Mouse (Mus musculus) hindbrain, embryonic 15.5 days (tissue): ENCODE measurements at regions not wholly inside any gene's neighbourhood (a gene's known extent, or its start where the extent isn't known, plus 50 kb on each side); places are given as distances from the start of the nearest gene placed in this dataset.
"Not testable (repeated sequence)": the region's sequence is repeated elsewhere in the genome, so short reads cannot be mapped to it uniquely, and the experiment has no call there.

Experiments used
- ATAC-seq: fragments of 200-750 bp; cut with Nextera tagmentation; 2 replicates; pipeline ENCODE4 v1.8.0; 2017; ENCODE audit warnings: low read depth, moderate number of reproducible peaks, moderate TSS enrichment; ENCODE audit not compliant: low FRiP score
- H3K27ac ChIP-seq: fragments of 300-500 bp; sonication (generic); replicated peaks from 2 replicates; pipeline ENCODE4 v1.5.1; 2015; ENCODE audit warnings: mild to moderate bottlenecking, inconsistent platforms
- H3K27me3 ChIP-seq: fragments of 300-500 bp; sonication (generic); 2 replicates; pipeline ENCODE4 v1.6.1; 2015; ENCODE audit warnings: control low read depth, inconsistent platforms
- H3K36me3 ChIP-seq: fragments of 300-500 bp; sonication (generic); 2 replicates; pipeline ENCODE4 v1.6.1; 2015; ENCODE audit warnings: control low read depth, inconsistent platforms
- H3K4me1 ChIP-seq: fragments of 300-500 bp; sonication (generic); replicated peaks from 2 replicates; pipeline ENCODE4 v1.6.1; 2015; ENCODE audit warnings: control low read depth, inconsistent platforms
- H3K4me2 ChIP-seq: fragments of 300-500 bp; sonication (generic); 2 replicates; pipeline ENCODE4 v1.6.1; 2015; ENCODE audit warnings: moderate library complexity, mild to moderate bottlenecking, inconsistent platforms
- H3K4me3 ChIP-seq: fragments of 300-500 bp; sonication (generic); 2 replicates; pipeline ENCODE4 v1.5.1; 2015; ENCODE audit warnings: mild to moderate bottlenecking, inconsistent platforms
- H3K9ac ChIP-seq: fragments of 300-500 bp; sonication (generic); 2 replicates; pipeline ENCODE4 v1.6.1; 2015; ENCODE audit warnings: inconsistent platforms
- H3K9me3 ChIP-seq: fragments of 300-500 bp; sonication (generic); 2 replicates; pipeline ENCODE4 v1.6.1; 2016; ENCODE audit warnings: control low read depth, inconsistent platforms
- WGBS: fragments of 180-500 bp; shearing (Covaris S2); methylation state at CpG from one replicate; pipeline ENCODE4 v1.1.7; 2015; 5-methylcytosine and 5-hydroxymethylcytosine counted together

DNA sequence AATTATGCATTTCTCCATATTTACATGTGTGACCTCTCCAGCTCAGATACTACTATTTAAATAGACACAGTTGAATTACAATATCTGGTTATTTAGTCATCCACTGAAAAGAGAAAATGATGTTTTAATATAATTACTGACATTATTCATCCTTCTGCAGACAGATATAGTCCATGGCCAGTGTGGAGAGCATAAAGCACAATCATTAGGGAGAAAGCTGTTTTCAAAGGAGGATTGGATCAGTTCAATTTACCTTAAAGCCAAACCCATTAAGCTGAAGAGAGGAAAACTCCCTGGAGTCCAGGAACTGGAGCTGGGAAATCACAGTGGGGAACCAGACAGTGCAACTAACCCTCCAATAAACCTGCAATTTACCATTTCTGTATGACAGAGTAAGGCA is 339.8 kb upstream of the Rgs17 start:
- H3K4me2 ChIP-seq = no peak overlapping the region
- ATAC-seq = no peak
- no peak overlapping the region for H3K4me3 ChIP-seq
- H3K27ac ChIP-seq = no peak overlapping the region
- no peaks in the 10 kb centered on the region for H3K9me3 ChIP-seq
- H3K27me3 ChIP-seq = no peaks in the 10 kb centered on the region
- no peaks in the 10 kb centered on the region for H3K4me1 ChIP-seq
- H3K36me3 ChIP-seq = no peaks in the 10 kb centered on the region
- no peak overlapping the region for H3K9ac ChIP-seq

GRCm38 (mm10) chr10:6265662-6266061 is 343.5 kb upstream of the Rgs17 start:
- ATAC-seq = 0 out of 2 replicates have a peak, but pooled peaks have one; percentile 19

GRCm38 (mm10) chr10:6291388-6291787 is 369.2 kb upstream of the Rgs17 start:
- H3K4me3 ChIP-seq = no peak overlapping the region
- H3K9me3 ChIP-seq = no peaks in the 10 kb centered on the region
- H3K4me1 ChIP-seq = no peaks in the 10 kb centered on the region
- 52% methylated on average over 1 of the region's 1 CpGs for WGBS
- H3K27ac ChIP-seq = no peak overlapping the region
- ATAC-seq = no peak
- H3K4me2 ChIP-seq = no peak overlapping the region
- no peaks in the 10 kb centered on the region for H3K36me3 ChIP-seq
- H3K9ac ChIP-seq = no peak overlapping the region
- H3K27me3 ChIP-seq = no peaks in the 10 kb centered on the region

More at GRCm38 (mm10) chr10:6265662-6266061, 343.5 kb upstream of the Rgs17 start:
- no peak overlapping the region for H3K9ac ChIP-seq
- no peak overlapping the region for H3K4me3 ChIP-seq
- no peaks in the 10 kb centered on the region for H3K36me3 ChIP-seq
- H3K4me1 ChIP-seq = no peaks in the 10 kb centered on the region
- H3K4me2 ChIP-seq = no peak overlapping the region
- H3K27me3 ChIP-seq = no peaks in the 10 kb centered on the region
- H3K9me3 ChIP-seq = no peaks in the 10 kb centered on the region
- no peak overlapping the region for H3K27ac ChIP-seq

GRCm38 (mm10) chr10:6296621-6297020 is 374.4 kb upstream of the Rgs17 start:
- 90% methylated on average over 4 of the region's 4 CpGs for WGBS
- Histone ChIP-seq H3K4me2 (no peak overlapping the region), H3K27me3 (no peaks in the 10 kb centered on the region), H3K4me3 (no peak overlapping the region), H3K36me3 (no peaks in the 10 kb centered on the region), H3K9me3 (no peaks in the 10 kb centered on the region), H3K27ac (no peak overlapping the region), H3K4me1 (no peaks in the 10 kb centered on the region), H3K9ac (no peak overlapping the region)
- no peak for ATAC-seq

GRCm38 (mm10) chr10:6297796-6298195 is 375.6 kb upstream of the Rgs17 start:
- H3K9ac ChIP-seq = no peak overlapping the region
- H3K4me1 ChIP-seq = no peaks in the 10 kb centered on the region
- H3K27me3 ChIP-seq = no peaks in the 10 kb centered on the region
- 33% methylated on average over 1 of the region's 1 CpGs for WGBS
- no peak overlapping the region for H3K4me3 ChIP-seq
- no peak overlapping the region for H3K27ac ChIP-seq
- ATAC-seq = no peak
- H3K36me3 ChIP-seq = no peaks in the 10 kb centered on the region
- no peaks in the 10 kb centered on the region for H3K9me3 ChIP-seq
- no peak overlapping the region for H3K4me2 ChIP-seq

- Histone ChIP-seq H3K4me1 (no peaks in the 10 kb centered on the region), H3K4me3 (no peak overlapping the region), H3K27ac (no peak overlapping the region), H3K27me3 (no peaks in the 10 kb centered on the region), H3K9me3 (no peaks in the 10 kb centered on the region), H3K36me3 (no peaks in the 10 kb centered on the region), H3K4me2 (no peak overlapping the region), H3K9ac (no peak overlapping the region)
- ATAC-seq = no peak
- WGBS = 72% methylated on average over 2 of the region's 2 CpGs
These were observed 376.5 kb upstream of the Rgs17 start for GRCm38 (mm10) chr10:6298682-6299081.

GRCm38 (mm10) chr10:6301514-6301913 is 379.3 kb upstream of the Rgs17 start:
- Histone ChIP-seq H3K4me3 (no peak overlapping the region), H3K27ac (no peak overlapping the region), H3K4me1 (no peaks in the 10 kb centered on the region), H3K4me2 (no peak overlapping the region), H3K9me3 (no peaks in the 10 kb centered on the region), H3K36me3 (no peaks in the 10 kb centered on the region), H3K9ac (no peak overlapping the region), H3K27me3 (no peaks in the 10 kb centered on the region)
- ATAC-seq = no peak

- no peaks in the 10 kb centered on the region for H3K4me1 ChIP-seq
- WGBS = 92% methylated on average over 2 of the region's 2 CpGs
- H3K27me3 ChIP-seq = no peaks in the 10 kb centered on the region
- H3K36me3 ChIP-seq = no peaks in the 10 kb centered on the region
- H3K9me3 ChIP-seq = no peaks in the 10 kb centered on the region
- no peak overlapping the region for H3K4me3 ChIP-seq
- H3K9ac ChIP-seq = no peak overlapping the region
- no peak for ATAC-seq
- H3K4me2 ChIP-seq = no peak overlapping the region
- H3K27ac ChIP-seq = no peak overlapping the region
These were observed 387.2 kb upstream of the Rgs17 start for GRCm38 (mm10) chr10:6309351-6309750.

DNA sequence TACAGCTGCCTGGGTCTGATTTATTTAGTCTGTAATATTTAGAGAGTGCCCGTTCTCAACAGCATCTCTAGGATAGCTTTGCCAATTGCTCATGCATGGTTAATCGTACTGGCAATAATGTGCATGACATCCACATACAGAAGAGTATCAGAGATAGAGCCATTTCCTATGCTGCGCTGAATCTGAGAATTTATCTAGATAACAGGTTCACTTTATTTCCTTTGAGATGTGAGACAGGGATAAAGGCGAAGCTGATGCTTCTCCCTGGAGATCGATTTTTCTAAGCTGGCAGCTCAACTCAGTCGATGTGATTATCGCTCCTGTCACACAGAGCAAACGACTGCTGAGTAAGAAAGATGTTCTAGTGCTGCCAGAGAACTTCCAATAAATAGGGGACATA is 416.7 kb upstream of the Oprm1 start:
- 56% methylated on average over 8 of the region's 8 CpGs for WGBS
- H3K27ac ChIP-seq = no peak overlapping the region
- H3K4me1 ChIP-seq = no peaks in the 10 kb centered on the region
- ATAC-seq = peak; percentile 73
- H3K9ac ChIP-seq = no peak overlapping the region
- H3K4me2 ChIP-seq = no peak overlapping the region
- H3K36me3 ChIP-seq = no peaks in the 10 kb centered on the region
- H3K9me3 ChIP-seq = no peaks in the 10 kb centered on the region
- no peaks in the 10 kb centered on the region for H3K27me3 ChIP-seq
- H3K4me3 ChIP-seq = no peak overlapping the region

- H3K27ac ChIP-seq, H3K9me3 ChIP-seq, H3K36me3 ChIP-seq, H3K4me1 ChIP-seq, ATAC-seq, H3K9ac ChIP-seq, H3K4me3 ChIP-seq, H3K27me3 ChIP-seq, H3K4me2 ChIP-seq: not testable (repeated sequence)
- WGBS = 89% methylated on average over 14 of the region's 14 CpGs
These were observed 409.1 kb upstream of the Oprm1 start for GRCm38 (mm10) chr10:6349216-6349615.

DNA sequence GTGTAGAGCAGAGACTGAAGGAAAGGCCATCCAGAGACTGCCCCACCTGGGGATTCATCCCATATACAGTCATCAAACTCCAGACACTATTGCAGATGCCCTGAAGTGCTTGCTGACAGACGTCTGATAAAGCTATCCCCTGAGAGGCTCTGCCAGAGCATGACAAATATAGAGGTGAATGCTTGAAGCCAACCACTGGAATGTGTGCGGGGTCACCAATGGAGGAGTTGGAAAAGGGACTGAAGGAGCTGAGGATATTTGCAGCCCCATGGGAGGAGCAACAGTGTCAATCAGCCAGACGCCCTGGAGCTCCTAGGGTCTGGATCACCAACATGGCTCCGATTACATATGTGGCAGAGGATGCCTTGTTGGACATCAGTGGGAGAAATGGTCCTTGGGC is 392.1 kb upstream of the Oprm1 start:
- Histone ChIP-seq H3K9me3 (no peaks in the 10 kb centered on the region), H3K4me1 (no peaks in the 10 kb centered on the region), H3K36me3 (no peaks in the 10 kb centered on the region), H3K4me2 (no peak overlapping the region), H3K4me3 (no peak overlapping the region), H3K27me3 (no peaks in the 10 kb centered on the region), H3K9ac (no peak overlapping the region), H3K27ac (no peak overlapping the region)
- ATAC-seq = no peak
- WGBS = 72% methylated on average over 4 of the region's 4 CpGs

DNA sequence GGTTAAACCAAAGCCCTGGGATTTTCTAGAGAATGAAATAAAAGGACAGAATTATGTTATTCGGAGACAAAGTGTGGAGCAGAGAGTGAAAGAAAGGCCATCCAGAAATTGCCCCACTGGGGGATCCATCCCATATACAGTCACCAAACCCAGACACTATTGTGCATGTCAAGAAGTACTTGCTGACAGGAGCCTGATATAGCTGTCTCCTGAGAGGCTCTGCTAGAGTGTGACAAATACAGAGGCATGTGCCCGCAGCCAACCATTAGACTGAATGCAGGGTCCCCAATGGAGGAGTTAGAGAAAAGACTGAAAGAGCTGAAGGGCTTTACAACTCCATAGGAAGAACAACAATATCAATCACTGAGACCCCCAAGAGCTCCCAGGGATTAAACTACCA is 386.6 kb upstream of the Oprm1 start:
- Histone ChIP-seq H3K27me3 (no peaks in the 10 kb centered on the region), H3K4me3 (no peak overlapping the region), H3K9ac (no peak overlapping the region), H3K36me3 (no peaks in the 10 kb centered on the region), H3K27ac (no peak overlapping the region), H3K4me2 (no peak overlapping the region), H3K4me1 (no peaks in the 10 kb centered on the region), H3K9me3 (no peaks in the 10 kb centered on the region)
- WGBS = 89% methylated on average over 2 of the region's 2 CpGs
- no peak for ATAC-seq

DNA sequence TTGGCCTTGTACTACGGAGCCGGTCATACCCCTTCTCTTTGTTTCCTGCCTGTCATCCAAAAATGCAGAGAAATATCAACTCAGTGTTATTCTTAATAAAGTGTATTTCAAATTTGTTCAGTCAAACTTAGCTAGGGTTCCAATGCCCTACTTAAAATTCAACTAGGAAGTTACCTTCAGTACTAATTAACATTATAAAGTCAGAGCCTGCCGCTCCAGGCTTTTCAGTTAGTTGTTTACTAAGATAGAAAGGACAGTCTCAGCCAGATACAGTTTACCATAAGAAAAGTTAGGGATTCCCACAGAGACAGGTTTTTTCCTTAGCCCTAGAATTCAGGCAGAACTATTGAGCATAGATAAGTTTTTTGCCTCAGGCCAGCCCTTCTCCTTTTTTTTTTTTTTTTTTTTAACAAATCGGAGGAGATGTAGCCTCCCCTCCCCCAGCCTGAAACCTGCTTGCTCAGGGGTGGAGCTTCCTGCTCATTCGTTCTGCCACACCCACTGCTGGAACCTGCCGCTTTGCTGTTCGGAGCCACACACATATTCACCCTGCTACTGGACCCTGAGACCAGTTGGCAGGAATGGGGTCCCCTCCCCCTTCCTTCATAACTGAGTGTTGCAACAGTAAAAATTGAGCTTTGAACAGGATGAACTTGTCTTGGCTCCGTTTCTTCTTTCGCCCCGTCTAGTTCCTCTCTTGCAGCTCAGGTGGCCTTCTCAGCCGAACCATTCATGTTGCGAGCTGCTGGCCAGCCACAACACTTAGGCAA is 340.8 kb upstream of the Oprm1 start:
- not testable (repeated sequence) for H3K4me2 ChIP-seq, H3K9ac ChIP-seq, ATAC-seq, H3K27me3 ChIP-seq, H3K36me3 ChIP-seq, H3K9me3 ChIP-seq, H3K27ac ChIP-seq, H3K4me3 ChIP-seq, H3K4me1 ChIP-seq
- 80% methylated on average over 12 of the region's 12 CpGs for WGBS
